Mouse (Mus musculus) left cerebral cortex, adult 9 months (tissue): ENCODE measurements around the gene Med12l.
A peak's percentile ranks its signal among the peaks of the same experiment; 100 is the strongest.

Experiments used
- DNase-seq, 2 experiments: peaks; one replicate each; pipeline ENCODE4 v3.0.0; 2022; ENCODE audit warnings: low spot score in 2 of 2

Med12l gene

GRCm38 (mm10) chr3:59191674-59192073 is 186.0 kb downstream of the Med12l start:
- no peak for DNase-seq

- no peak for DNase-seq
Measured at GRCm38 (mm10) chr3:59194099-59194498, 188.5 kb downstream of the Med12l start.

DNA sequence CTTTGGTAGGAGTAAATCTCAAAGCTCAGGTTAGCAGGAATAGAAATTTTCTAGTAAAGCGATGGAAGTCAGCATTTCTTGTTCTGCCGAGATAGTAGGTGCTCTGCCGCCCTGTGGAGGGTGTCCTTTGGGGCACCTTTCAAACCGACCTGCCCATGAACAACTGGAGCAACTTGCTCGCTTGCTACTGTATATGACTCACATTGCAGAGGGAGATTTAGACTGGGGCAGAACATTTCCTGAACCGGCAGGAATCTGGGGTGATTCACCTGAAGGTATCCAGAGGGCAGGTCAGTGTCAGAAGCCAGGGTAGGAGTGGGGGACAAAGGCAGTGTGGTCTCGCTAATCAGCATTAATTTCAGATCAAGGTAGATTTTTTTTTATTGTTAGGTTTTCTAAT is 189.3 kb downstream of the Med12l start, which contains the start of gene Gpr87:
TSS of gene Gpr87 (minus strand) at position 167 of the 400 bp plus-strand sequence.
- no peak for DNase-seq

DNA sequence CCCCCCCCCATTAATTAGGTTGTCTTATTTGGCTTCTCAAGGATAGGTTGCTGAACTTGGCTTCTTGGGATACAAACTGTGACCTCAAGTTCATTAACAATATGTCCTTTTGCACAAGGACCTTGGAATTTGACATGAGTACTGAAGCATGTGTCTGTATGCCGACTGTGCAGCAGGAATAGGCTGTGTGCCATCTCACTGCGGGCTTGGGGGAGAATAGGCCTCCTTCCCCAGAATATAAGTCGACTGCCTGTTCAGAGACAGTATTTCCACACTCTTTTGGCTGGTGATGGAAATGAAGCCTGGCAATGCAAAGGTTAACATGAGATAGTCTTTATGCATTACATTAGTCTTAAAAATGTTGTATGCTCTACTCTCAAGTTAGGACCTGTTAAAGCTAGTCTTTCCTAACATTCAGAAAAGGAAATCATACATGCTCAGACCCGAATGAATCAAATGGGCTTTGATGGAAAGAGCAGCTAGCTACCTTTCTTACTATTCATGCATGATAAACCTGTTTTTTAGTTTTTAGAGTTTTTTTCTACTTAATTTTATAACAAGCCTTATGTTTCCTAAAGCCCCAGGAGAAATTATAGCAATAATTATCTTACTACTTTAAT is 191.8 kb downstream of the Med12l start:
- no peak for DNase-seq

DNA sequence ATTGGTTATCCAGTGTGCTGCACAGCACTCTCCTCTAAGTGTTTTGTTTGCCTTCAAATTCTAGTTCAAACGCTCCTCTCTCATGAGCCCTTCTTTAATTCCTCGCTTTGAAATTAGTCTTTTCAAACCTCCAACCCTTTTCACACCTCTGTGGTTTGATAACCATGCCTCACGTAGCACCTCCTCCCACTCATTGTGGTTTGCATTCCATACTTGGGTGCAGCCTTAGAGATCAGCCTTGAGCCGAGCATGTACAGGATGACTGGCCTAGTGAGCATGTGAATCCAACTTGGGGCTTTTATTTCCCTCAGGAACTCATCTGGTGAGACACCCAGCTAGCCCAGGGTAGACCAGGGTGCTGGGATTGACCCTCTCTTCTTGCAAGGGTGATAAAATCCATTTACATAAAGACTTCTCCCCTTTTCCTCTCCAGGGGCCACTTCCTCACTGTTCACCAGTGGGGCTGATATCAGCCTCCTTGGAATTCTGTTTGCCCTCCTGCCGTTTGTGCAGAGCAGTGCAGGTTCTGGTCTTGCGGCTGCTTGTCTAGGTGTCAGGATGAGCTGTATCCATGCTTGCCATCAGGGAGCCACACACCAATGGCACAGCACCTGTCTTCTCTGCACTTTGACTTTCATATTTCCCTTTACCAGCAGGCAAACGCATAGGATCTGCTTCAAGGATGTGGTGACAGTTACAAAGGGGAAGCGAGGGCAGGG is 198.3 kb downstream of the Med12l start:
- DNase-seq: no peak

DNA sequence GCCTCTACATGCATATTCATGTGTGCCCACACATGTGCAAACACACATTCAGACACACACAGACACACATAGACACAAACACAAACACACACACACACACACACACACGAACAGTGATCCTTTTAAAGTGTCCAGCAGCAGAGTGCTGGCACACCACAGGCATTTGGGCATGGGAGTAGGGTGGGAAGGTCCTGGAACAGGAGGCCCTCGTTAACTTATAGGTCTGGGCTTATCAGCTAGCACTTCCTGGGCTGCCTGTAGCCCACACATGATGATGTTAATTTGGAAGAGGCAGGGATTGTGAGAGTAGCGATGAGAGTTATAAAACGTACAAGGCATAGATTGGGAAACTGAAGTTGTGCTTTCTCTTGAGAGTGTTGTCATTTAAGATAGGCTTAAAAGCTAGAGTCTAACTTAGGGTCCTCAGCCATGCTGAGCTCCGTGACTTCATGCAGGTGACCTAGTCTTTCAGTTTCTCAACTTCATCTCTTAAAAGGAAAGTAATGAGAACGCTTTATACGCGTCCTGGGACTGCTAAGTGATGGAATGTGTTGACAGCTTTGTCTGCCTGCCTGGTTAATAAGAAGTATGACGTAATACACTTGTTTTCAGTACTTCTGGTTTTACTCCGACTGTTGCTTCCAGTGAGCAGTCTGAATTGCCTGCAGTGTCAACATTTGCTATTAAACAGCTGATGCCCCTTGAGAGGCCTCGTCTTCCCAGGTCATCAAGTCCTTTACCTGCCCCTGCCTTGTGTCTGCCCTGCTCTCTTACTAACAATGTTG is 199.3 kb downstream of the Med12l start:
- DNase-seq: no peak

DNA sequence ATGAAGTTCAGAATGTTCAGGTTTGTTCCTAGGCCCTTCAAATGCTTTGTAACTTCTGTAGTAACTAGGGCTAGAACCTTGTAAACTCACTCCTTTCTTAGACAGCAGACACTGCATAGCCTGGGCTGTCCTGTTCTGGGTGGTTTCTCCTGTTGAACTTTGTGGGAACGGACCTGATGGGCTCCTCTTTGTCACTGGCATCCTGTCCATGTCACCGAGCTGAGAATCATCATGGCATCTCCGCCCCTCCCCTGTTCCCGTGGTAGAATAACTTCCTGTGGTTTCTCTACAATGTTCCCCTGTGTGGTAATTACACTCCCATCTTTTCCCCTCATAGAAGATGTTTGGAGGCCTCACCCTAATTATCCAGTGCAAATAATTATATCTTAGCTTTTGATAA is 200.3 kb downstream of the Med12l start:
- DNase-seq: no peak

DNA sequence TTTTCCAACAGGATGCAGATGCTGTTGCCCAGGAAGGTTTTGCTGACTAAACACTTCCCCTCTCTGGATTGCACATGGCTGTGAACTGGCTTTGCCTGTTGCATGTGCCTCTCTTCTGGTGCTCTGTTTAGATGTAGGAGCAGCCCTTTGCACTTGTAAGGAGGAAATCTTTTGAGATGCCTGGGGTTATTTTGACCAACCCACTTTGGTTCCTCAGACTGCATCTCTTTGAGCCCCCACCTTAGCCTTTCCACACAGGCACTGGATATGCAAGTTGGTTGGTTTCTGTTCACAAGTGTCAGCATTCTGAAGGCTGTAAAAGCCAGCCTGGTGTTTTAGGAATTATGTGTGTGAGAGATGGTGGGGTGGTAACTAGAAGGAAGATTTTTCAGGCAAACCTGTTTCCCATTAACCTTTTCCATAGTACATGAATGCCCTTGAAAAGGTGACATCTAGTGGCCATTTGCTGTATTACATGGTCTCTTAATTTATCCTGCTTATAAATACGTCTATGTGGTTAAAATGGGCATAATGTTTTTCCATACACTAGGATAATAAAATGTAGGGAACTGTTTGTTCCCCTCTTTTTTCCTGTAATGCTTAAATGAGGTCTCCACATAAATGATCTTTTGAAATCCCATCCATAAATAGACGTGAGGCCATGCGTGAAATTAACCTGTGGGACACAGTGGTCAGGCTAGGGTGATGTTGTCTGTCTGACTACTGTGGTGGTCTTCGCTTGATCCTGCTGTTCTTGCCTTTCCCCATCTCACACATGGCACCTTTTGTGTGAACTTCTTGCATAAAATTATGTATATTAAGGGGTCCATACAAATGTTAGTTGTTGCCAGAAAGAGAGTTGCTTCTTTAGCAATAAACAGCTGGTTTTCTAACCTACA is 203.3 kb downstream of the Med12l start:
- DNase-seq: peak in 1 of 2 experiments; percentile 68

GRCm38 (mm10) chr3:59210089-59210488 is 204.5 kb downstream of the Med12l start:
- DNase-seq: no peak

GRCm38 (mm10) chr3:59210727-59211126 is 205.1 kb downstream of the Med12l start, which contains the start of gene P2ry13:
Gene P2ry13, minus strand, starts transcription at chr3:59210882.
- DNase-seq: no peak

DNA sequence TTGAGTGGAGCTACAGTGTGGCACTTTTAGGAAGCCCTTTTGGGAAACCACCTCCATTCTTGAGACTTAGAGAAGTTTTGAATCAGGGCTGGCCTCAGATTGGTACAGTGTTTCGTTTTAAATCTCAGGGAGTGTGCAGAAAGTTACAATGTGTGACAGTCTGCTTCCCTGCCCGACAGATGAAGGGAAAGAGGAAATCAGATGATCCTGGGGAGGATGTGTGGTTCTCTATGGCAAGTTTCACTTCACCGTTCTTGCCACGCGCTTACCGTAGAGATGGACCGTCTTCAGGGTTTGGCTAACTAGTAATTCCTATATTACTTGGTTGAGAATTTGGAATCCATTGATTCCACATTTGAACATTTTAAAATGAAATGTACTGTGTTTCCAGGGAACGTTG is 206.2 kb downstream of the Med12l start:
- DNase-seq: no peak

- DNase-seq: no peak
Measured at GRCm38 (mm10) chr3:59212404-59212803, 206.8 kb downstream of the Med12l start.

GRCm38 (mm10) chr3:59217211-59217610 is 211.6 kb downstream of the Med12l start:
- no peak for DNase-seq

GRCm38 (mm10) chr3:59219326-59219725 is 213.7 kb downstream of the Med12l start:
- no peak for DNase-seq

DNA sequence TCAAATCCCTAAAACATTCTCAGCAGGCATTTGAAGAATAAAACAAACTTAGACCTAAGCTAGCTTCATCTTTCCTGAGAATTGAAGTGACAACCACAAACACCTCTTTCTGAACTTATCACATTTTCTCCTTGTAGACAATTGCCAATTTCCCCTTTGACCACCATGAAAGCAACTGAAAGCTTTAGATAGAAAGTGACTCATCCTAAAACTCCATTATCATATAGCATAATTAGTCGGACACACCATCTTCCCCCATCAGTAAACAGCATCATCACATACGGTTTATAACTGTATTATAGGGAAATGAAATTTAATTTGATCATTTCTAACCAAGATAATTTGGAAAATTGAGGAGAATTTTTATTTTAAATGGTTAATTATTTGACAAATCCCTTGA is 216.7 kb downstream of the Med12l start:
- no peak for DNase-seq

GRCm38 (mm10) chr3:59225411-59225810 is 219.8 kb downstream of the Med12l start:
- DNase-seq: no peak

DNA sequence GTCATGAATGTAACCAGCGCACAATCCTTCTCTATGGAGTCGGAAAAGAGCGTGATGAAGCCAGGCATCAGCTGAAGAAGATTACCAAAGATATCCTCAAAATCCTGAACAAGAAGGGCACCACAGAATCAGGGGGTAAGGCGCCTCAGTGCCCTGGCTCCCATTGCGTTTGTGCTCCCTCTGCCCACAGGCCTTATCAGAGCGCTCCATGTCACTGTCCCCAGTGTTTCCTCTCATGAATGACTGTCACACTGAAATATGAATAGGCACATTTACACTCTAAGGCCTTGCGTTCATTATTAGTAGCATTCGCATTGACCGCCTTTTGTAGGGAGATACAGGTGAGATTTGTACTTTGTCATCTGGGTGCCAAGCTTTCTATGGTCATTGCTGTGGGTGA is 222.1 kb downstream of the Med12l start:
- no peak for DNase-seq

- DNase-seq: peak in 1 of 2 experiments; percentile 50
Measured at GRCm38 (mm10) chr3:59228730-59229551, 223.3 kb downstream of the Med12l start.

- peak in 1 of 2 experiments; percentile 31 for DNase-seq
Measured at GRCm38 (mm10) chr3:59230912-59231311, 225.3 kb downstream of the Med12l start.

DNA sequence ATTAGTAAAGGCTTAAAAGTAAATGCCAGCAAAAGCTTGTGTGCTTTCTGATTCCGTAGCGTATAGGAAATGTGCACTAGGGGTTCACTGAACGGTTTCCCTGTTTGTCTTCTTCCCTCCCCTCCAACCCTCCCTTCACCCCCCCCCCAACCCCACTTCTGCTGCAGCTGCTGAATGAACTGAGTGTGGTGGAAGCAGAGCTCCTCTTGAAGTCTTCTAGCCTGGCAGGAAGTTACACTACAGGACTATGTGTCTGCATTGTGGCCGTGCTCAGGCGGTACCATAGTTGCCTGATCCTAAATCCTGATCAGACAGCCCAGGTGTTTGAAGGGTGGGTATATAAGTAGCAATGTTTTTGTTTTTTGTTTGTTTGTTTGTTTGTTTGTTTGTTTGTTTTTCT is 229.3 kb downstream of the Med12l start:
- DNase-seq: no peak

- DNase-seq: peak; percentile 49 to 86
Measured at GRCm38 (mm10) chr3:59243384-59243783, 237.8 kb downstream of the Med12l start.
